Mouse (Mus musculus) spleen, adult 2 months (tissue): ENCODE results near the gene Pdia5. TPM values are rescaled to one million over a fixed set of nuclear protein-coding genes. Genes with fewer than 3 reads are reported as not detected.

Experiments used
- DNase-seq, 2 experiments: peaks; one replicate each; pipeline versions ENCODE4 v3.0.0 to v3.0.0-alpha.2; 2012 to 2021; ENCODE audit warnings: low spot score in 2 of 2, low read depth in 1 of 2
- H3K27ac ChIP-seq: fragments of 200-500 bp; 2 replicates; pipeline ENCODE4 v1.5.1; 2012; ENCODE audit warnings: low read length, inconsistent platforms; ENCODE audit not compliant: insufficient read depth
- H3K27me3 ChIP-seq: fragments of 200-500 bp; 2 replicates; pipeline ENCODE4 v1.6.1; 2012; ENCODE audit warnings: mild to moderate bottlenecking, moderate library complexity, low read length, inconsistent platforms; ENCODE audit not compliant: control insufficient read depth, insufficient read depth
- H3K36me3 ChIP-seq: fragments of 200-500 bp; 2 replicates; pipeline ENCODE4 v1.6.1; 2012; ENCODE audit warnings: mild to moderate bottlenecking, low read length, inconsistent platforms; ENCODE audit not compliant: control insufficient read depth, insufficient read depth
- H3K4me1 ChIP-seq: fragments of 200-500 bp; 2 replicates; pipeline ENCODE4 v1.6.1; 2011; ENCODE audit warnings: inconsistent platforms; ENCODE audit not compliant: control insufficient read depth, insufficient read depth, insufficient read length
- H3K4me3 ChIP-seq: fragments of 200-500 bp; 2 replicates; pipeline ENCODE4 v1.5.1; 2011; ENCODE audit warnings: mild to moderate bottlenecking, inconsistent platforms; ENCODE audit not compliant: insufficient read depth, insufficient read length; ENCODE audit errors: extremely low read depth
- CTCF ChIP-seq: fragments of 200-500 bp; IDR thresholded peaks from 2 replicates; pipeline ENCODE4 v1.5.1; 2011; ENCODE audit warnings: mild to moderate bottlenecking, inconsistent platforms; ENCODE audit not compliant: insufficient read depth, insufficient read length, insufficient replicate concordance; ENCODE audit errors: extremely low read depth
- POLR2A ChIP-seq: fragments of 200-500 bp; IDR thresholded peaks from 2 replicates; pipeline ENCODE4 v1.6.1; 2011; ENCODE audit warnings: low read depth, low read length, inconsistent platforms
- WGBS: fragments of 180-500 bp; shearing (Covaris S2); methylation state at CpG from one replicate; pipeline ENCODE4 v1.1.7; 2018; 5-methylcytosine and 5-hydroxymethylcytosine counted together
- polyA plus RNA-seq: library from polyadenylated mRNA; depleted of rRNA; stranded (reverse); fragments of >200 nt; gene quantifications from 2 replicates; pipeline ENCODE4 v1.2.3, GENCODE M21; 2012

Gene Pdia5
- polyA plus RNA-seq, 1 experiment, result 5.4 TPM

DNA sequence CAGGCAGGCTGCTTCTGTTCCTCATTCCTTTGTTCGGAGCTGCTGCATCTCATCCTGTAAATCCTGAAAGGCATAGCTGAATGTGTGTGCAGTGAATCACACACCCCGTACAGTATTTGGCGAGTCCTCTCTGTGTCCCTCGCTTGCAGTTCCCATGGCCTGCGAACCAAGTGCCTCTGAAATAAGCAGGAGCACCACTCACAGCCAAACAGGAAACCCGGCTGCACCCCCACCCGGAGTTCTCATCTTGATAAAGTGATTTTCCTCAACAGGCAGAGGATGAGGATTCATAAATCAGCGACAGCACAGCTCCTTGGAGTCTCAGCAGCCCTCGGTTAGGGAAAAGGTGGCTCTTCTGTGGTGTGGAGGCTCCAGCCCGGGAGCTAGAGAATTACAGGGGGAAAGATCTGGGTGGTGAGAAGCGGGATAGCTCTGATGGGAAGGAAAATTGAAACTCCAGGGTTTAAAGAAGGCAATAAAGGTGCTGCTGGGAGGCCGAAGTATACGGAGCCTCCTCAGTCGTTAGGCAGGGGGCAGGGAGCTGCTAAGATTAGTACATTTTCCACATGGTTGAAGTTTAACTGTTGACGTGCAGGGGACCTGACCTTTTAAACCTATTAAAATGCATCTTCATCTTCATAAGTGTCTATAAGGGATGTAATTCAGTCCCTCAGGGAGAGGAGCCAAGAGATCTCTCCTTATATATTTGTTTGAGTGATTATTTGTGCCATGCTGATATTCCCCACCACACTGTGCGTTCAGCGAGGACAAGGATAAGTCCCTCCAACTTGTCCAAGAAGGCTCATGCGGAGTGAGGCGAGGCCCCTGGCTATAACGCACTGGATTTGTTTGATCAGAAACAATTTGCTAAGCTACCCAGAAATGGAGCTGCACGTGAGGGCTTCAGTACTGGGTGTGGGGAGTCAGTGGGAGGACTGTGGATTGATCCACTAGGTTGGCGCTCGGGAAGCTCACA is 27.6 kb upstream of the Pdia5 start:
- no peaks in the 10 kb centered on the region for H3K36me3 ChIP-seq
- DNase-seq, result no peak
- no peaks in the 10 kb centered on the region for H3K27me3 ChIP-seq
- H3K4me3 ChIP-seq, result no peak overlapping the region
- WGBS, result 50% methylated on average over 23 of the region's 23 CpGs
- TF ChIP-seq CTCF, result no peak
- no peak for TF ChIP-seq POLR2A
- no peak overlapping the region for H3K27ac ChIP-seq
- no peaks in the 10 kb centered on the region for H3K4me1 ChIP-seq

DNA sequence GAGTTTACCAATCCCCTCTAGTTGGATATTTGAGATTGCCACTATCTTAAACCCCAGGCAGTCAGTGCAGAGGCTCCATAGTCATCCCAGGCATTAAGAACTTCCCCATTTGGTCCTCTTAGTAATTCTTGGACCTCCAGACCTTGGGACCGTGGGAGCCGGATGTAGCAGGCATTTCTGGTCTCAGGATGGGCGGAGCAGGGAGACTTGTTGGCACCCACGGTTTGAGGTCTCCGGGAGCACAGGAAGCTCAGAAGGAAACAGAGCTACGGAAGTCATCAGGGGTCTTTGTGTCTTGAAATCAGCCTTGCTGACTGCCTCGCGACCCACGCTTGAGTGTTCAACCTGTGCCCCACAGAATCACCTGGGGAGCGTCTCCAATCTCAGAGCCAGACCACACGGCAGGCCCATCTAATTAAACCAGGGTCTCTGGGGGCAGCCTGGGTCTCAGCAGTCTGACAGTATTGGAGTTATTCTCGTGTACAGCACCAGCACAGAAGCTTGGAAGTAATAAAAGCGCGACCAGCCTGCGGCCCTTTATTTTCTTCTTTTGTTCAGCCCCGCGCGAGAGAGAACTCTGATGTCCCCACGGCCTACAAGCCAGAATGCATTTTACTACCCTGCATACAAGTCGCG is 25.4 kb upstream of the Pdia5 start:
- Histone ChIP-seq H3K27me3 (no peaks in the 10 kb centered on the region), H3K36me3 (no peaks in the 10 kb centered on the region), H3K27ac (no peak overlapping the region), H3K4me3 (no peak overlapping the region), H3K4me1 (no peaks in the 10 kb centered on the region)
- no peak for DNase-seq
- WGBS, result 52% methylated on average over 21 of the region's 21 CpGs
- TF ChIP-seq POLR2A (no peak), CTCF (no peak)

DNA sequence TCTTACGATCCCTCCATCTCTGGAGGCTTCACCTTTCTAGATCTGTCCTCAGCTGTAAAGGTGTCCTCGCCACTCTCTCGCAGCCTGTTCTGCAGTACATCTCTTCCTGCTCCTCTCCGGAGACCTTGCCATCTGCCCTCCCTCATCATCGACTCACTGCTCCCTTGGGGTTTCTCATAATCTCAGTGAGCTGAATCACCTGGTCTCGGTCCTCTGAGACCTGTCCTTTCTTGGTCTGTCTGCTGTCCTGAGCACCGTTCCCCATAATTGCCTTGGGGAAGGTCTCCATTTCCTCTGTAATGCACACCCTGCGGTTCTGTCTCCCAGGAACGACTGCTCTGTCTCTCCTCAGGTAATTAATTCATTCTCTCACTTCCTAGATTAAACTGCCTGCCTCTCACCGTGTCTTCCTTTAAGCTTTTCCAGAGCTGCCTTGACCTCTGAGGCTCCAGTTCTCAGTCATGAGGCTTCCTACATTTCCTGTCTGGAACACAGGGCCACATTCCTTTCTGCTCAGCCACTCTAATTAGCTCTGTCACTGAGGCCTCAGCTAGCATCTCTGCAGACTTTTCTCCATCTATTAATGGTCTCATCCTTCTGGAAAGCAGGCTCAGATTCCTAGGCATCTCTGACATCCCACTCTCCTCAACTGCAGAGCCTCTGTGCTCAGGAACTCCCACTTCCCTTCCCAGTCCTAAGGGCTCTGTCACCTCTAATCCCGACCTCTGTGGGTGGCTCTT is 18.8 kb upstream of the Pdia5 start:
- no peaks in the 10 kb centered on the region for H3K27me3 ChIP-seq
- WGBS, result 57% methylated on average over 11 of the region's 11 CpGs
- TF ChIP-seq POLR2A, result no peak
- no peak for TF ChIP-seq CTCF
- H3K36me3 ChIP-seq, result no peaks in the 10 kb centered on the region
- no peak overlapping the region for H3K27ac ChIP-seq
- DNase-seq, result no peak
- H3K4me3 ChIP-seq, result no peak overlapping the region
- no peaks in the 10 kb centered on the region for H3K4me1 ChIP-seq

DNA sequence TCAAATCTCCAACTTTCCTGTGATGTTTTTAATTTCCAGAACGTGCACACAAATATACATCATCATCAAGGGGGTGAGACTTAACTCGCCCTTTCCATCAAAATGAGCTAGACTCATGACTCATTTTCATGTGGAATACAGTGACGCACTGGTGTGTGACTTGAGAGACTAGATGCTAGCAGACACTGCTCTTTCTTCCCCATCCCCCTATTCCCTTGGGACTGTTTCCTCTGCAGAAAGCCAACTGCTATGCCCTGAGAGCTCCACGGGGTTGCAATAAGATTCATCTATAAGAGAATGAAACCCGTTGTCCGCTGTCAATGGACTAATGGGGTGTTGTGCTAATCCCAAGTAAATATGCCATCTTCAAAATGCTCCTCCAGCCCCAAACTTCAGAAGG is 17.9 kb upstream of the Pdia5 start:
- H3K4me1 ChIP-seq, result no peaks in the 10 kb centered on the region
- H3K36me3 ChIP-seq, result no peaks in the 10 kb centered on the region
- DNase-seq, result no peak
- H3K27ac ChIP-seq, result no peak overlapping the region
- TF ChIP-seq POLR2A, result no peak
- TF ChIP-seq CTCF, result no peak
- no peak overlapping the region for H3K4me3 ChIP-seq
- 86% methylated on average over 6 of the region's 6 CpGs for WGBS
- H3K27me3 ChIP-seq, result no peaks in the 10 kb centered on the region

DNA sequence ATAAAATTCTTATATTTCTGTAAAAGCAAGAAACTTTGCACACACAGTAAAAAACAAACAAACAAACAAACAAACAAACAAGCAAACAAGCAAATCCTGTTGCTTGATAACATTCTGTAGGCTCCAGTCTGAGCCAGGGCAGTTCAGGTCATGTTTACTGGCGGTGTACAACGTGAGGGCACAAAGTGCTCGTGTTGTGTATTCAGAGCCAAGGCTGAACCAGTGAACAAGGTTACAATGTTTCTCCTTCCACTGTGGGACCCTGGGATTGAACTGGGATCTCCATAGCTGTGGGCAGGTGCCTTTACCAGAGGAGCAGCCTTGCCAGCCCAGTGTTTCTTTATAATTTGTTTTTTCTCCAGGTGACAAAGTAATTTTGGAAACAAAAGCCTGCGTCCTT is 15.1 kb upstream of the Pdia5 start:
- Histone ChIP-seq H3K36me3 (no peaks in the 10 kb centered on the region), H3K27ac (no peak overlapping the region), H3K4me1 (no peaks in the 10 kb centered on the region), H3K4me3 (no peak overlapping the region), H3K27me3 (no peaks in the 10 kb centered on the region)
- WGBS, result 91% methylated on average over 4 of the region's 4 CpGs
- DNase-seq, result no peak
- TF ChIP-seq CTCF (no peak), POLR2A (no peak)

DNA sequence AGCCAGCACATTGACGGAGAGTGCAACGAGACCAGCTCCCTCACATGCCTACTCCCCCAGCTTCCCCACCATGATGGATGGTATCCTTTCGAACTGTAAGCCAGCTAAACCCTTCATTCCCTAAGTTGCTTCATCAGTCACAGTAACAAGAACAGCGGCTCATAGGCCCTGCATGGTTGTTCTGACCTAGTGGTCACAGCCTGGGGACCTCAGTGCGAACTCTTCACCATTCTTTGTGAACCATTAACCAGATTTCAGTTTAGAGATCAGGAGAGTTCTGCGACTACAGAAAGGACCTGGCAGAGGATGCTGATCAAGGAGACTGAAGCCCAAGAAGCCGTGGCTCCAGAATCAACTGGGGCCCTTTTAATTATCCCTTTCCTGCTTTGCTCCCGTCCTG is 13.6 kb upstream of the Pdia5 start:
- Histone ChIP-seq H3K36me3 (no peaks in the 10 kb centered on the region), H3K27me3 (no peaks in the 10 kb centered on the region), H3K27ac (no peak overlapping the region), H3K4me3 (no peak overlapping the region), H3K4me1 (no peaks in the 10 kb centered on the region)
- WGBS, result 86% methylated on average over 8 of the region's 8 CpGs
- no peak for DNase-seq
- TF ChIP-seq POLR2A, result no peak
- no peak for TF ChIP-seq CTCF
